Comparison of ENCODE assay signal across 8 mouse cellular contexts in the genomic region with DNA sequence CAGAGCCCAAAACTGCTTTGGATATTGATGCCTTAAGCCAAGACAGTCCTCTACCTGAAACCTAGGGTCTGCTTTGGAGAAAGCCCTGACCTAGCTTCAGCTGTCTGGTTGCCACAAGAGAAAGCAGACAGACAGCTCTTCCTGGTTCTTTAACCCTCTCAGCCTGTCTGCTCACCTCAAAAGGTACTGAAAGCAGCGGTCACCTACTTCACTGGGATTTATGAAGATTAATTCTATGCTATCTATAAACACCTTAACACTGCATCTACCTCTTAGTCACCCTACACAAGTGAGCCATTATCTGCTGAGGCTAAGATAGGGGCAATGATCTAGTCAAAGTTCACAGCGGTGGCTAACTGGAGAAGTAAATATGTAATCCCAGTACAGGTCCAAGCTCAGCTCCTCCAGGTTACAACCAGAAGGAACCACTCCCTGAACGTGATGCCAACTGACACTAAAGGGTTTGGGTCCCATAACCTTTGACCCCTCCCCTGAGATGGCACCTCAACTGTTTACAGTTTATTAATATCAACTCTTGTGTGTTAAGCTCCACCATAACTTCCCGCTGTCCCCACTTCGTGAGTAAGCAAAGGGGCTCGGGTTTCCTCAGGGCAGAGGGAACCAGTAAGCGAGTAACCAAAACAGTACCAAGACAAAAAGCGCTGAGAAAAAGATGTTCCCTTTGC. TPM values are rescaled to one million over a fixed set of nuclear protein-coding genes. Genes with fewer than 3 reads are reported as not detected.
A peak's percentile ranks its signal among the peaks of the same experiment; 100 is the strongest.
DNase-seq lines count a peak whose midpoint lies in the region; ATAC-seq and TF ChIP-seq lines count a peak whose summit lies in the region.

No protein-coding gene starts in this region.

- peak overlapping the region; percentile 88 for H3K9ac ChIP-seq in forebrain, embryonic 15.5 days (replicated peaks)
- peak overlapping the region; percentile 96 for H3K9ac ChIP-seq in midbrain, embryonic 15.5 days

- no peaks in the 10 kb centered on the region for H3K9me3 ChIP-seq in forebrain, embryonic 15.5 days
- H3K9me3 ChIP-seq in midbrain, embryonic 15.5 days, result no peaks in the 10 kb centered on the region

- peaks cover 12% of the 10 kb centered on the region for H3K4me1 ChIP-seq in thymus, adult 2 months (replicated peaks; ENCODE audit: control insufficient read depth, insufficient read depth, low read length)
- peaks cover 31% of the 10 kb centered on the region for H3K4me1 ChIP-seq in forebrain, embryonic 15.5 days
- peaks cover 27% of the 10 kb centered on the region for H3K4me1 ChIP-seq in midbrain, embryonic 15.5 days

- H3K27me3 ChIP-seq in thymus, adult 2 months (ENCODE audit: control insufficient read depth, insufficient read depth, low read length), result no peaks in the 10 kb centered on the region
- no peaks in the 10 kb centered on the region for H3K27me3 ChIP-seq in forebrain, embryonic 15.5 days
- H3K27me3 ChIP-seq in midbrain, embryonic 15.5 days (replicated peaks), result no peaks in the 10 kb centered on the region

- ATAC-seq in forebrain, embryonic 15.5 days (replicated peaks), result no peak
- ATAC-seq in midbrain, embryonic 15.5 days (replicated peaks), result no peak

- WGBS in thymus, adult 2 months, result 32% methylated on average over 8 of the region's 8 CpGs
- 30% methylated on average over 8 of the region's 8 CpGs for WGBS in forebrain, embryonic 15.5 days
- WGBS in midbrain, embryonic 15.5 days, result 33% methylated on average over 8 of the region's 8 CpGs

- no peak for DNase-seq in thymus, adult 2 months
- no peak for DNase-seq in thymus, postnatal 10 days (ENCODE audit: low spot score in 2 of 2)
- DNase-seq in kidney, postnatal 10 days, result peak; percentile 60
- DNase-seq in adrenal gland, postnatal 4 days (ENCODE audit: low spot score in 2 of 2), result no peak
- DNase-seq in left cerebral cortex, adult 8-10 months (ENCODE audit: low spot score in 2 of 2), result no peak
- DNase-seq in gastrocnemius, postnatal 4 days (ENCODE audit: low spot score in 2 of 2), result no peak

- no peak for TF ChIP-seq CTCF in thymus, adult 2 months (IDR thresholded peaks at IDR 0.05; ENCODE audit: borderline replicate concordance, control insufficient read depth, extremely low read depth, insufficient read depth, low read length, poor library complexity)

- peak overlapping the region; percentile 57; the same call in 1 of the 2 replicates for H3K27ac ChIP-seq in thymus, adult 2 months (ENCODE audit: control insufficient read depth, insufficient read depth, low read length)
- peak overlapping the region; percentile 97; the same call in 1 of the 2 replicates for H3K27ac ChIP-seq in forebrain, embryonic 15.5 days (replicated peaks)
- peak overlapping the region; percentile 96 for H3K27ac ChIP-seq in midbrain, embryonic 15.5 days

- TF ChIP-seq POLR2A in thymus, adult 2 months (IDR thresholded peaks at IDR 0.05; ENCODE audit: control insufficient read depth, extremely low read depth, insufficient read depth, low read length, poor library complexity), result no peak

- peak overlapping the region; percentile 81 for H3K4me3 ChIP-seq in thymus, adult 2 months (ENCODE audit: control insufficient read depth, insufficient read depth, low read length)
- H3K4me3 ChIP-seq in forebrain, embryonic 15.5 days, result peak overlapping the region; percentile 87
- peak overlapping the region; percentile 85 for H3K4me3 ChIP-seq in midbrain, embryonic 15.5 days

- H3K4me2 ChIP-seq in forebrain, embryonic 15.5 days (replicated peaks), result peak overlapping the region; percentile 75
- peak overlapping the region; percentile 80 for H3K4me2 ChIP-seq in midbrain, embryonic 15.5 days

- H3K36me3 ChIP-seq in thymus, adult 2 months (ENCODE audit: control insufficient read depth, insufficient read depth, low read length), result peaks cover 13% of the 10 kb centered on the region
- H3K36me3 ChIP-seq in forebrain, embryonic 15.5 days, result peaks cover 20% of the 10 kb centered on the region
- H3K36me3 ChIP-seq in midbrain, embryonic 15.5 days (replicated peaks), result peaks cover 13% of the 10 kb centered on the region; the same call in 1 of the 2 replicates

RNA-seq across cellular contexts. Expression of gene Snrpd3, which starts 1.2 kb away (rescaled TPM):
- 25.1 and 28.3 TPM in 2 replicates for polyA plus RNA-seq in thymus, adult 2 months (2012; rRNA removed)
- 155 and 156 TPM in 2 replicates for polyA plus RNA-seq in forebrain, embryonic 15.5 days (2015; fragmentation: Nextera tagmentation; extraction: Ambion mirVana)
- 122 and 127 TPM in 2 replicates for polyA plus RNA-seq in midbrain, embryonic 15.5 days (2015; fragmentation: Nextera tagmentation; extraction: Ambion mirVana)
- total RNA-seq in adrenal gland, postnatal 4 days (2021), result 100 to 1,000 TPM; 114 to 124 TPM
- 10 to 100 TPM; 68.9 to 83.0 (median 81.2) TPM for total RNA-seq in left cerebral cortex, adult 8-10 months (2022)
- total RNA-seq in gastrocnemius, postnatal 4 days (2021), result 100 to 1,000 TPM; 103 to 106 TPM

RNA-seq across cellular contexts. Expression of gene Gucd1, which starts 1.6 kb away (rescaled TPM):
- 77.0 and 80.5 TPM in 2 replicates for polyA plus RNA-seq in thymus, adult 2 months (2012; rRNA removed)
- polyA plus RNA-seq in forebrain, embryonic 15.5 days (2015; fragmentation: Nextera tagmentation; extraction: Ambion mirVana), result 20.1 and 20.2 TPM in 2 replicates
- polyA plus RNA-seq in midbrain, embryonic 15.5 days (2015; fragmentation: Nextera tagmentation; extraction: Ambion mirVana), result 22.3 and 24.4 TPM in 2 replicates
- total RNA-seq in adrenal gland, postnatal 4 days (2021), result 10 to 100 TPM; 42.4 to 44.6 TPM
- total RNA-seq in left cerebral cortex, adult 8-10 months (2022), result 10 to 100 TPM; 14.2 to 19.2 (median 15.2) TPM
- 10 to 100 TPM; 39.5 to 39.9 TPM for total RNA-seq in gastrocnemius, postnatal 4 days (2021)

RNA-seq across cellular contexts. Expression of gene Lrrc75b, which starts 43.9 kb away (rescaled TPM):
- polyA plus RNA-seq in thymus, adult 2 months (2012; rRNA removed), result 1.8 and 2.2 TPM in 2 replicates
- polyA plus RNA-seq in forebrain, embryonic 15.5 days (2015; fragmentation: Nextera tagmentation; extraction: Ambion mirVana), result 16.4 TPM in 2 replicates
- polyA plus RNA-seq in midbrain, embryonic 15.5 days (2015; fragmentation: Nextera tagmentation; extraction: Ambion mirVana), result 41.0 and 44.8 TPM in 2 replicates
- 1 to 10 TPM; 1.8 to 4.0 TPM for total RNA-seq in adrenal gland, postnatal 4 days (2021)
- total RNA-seq in left cerebral cortex, adult 8-10 months (2022), result 10 to 100 TPM; 10.9 to 15.5 (median 12.0) TPM
- 1 to 10 TPM; 2.8 to 3.3 TPM for total RNA-seq in gastrocnemius, postnatal 4 days (2021)

RNA-seq across cellular contexts. Expression of gene Ggt1, which starts 45.2 kb away (rescaled TPM):
- polyA plus RNA-seq in thymus, adult 2 months (2012; rRNA removed), result 5.6 and 6.9 TPM in 2 replicates
- 0.67 and 0.79 TPM in 2 replicates for polyA plus RNA-seq in forebrain, embryonic 15.5 days (2015; fragmentation: Nextera tagmentation; extraction: Ambion mirVana)
- 1.2 and 1.7 TPM in 2 replicates for polyA plus RNA-seq in midbrain, embryonic 15.5 days (2015; fragmentation: Nextera tagmentation; extraction: Ambion mirVana)
- total RNA-seq in adrenal gland, postnatal 4 days (2021), result 10 to 100 TPM in 1 of 2 experiments, 1 to 10 TPM in 1; 1.2 to 39.0 TPM
- 1 to 10 TPM; 2.3 to 5.5 (median 4.5) TPM for total RNA-seq in left cerebral cortex, adult 8-10 months (2022)
- total RNA-seq in gastrocnemius, postnatal 4 days (2021), result under 1 TPM; 0.66 to 0.80 TPM
